In genomic region chr15:102512471-102512870, GRCm38 (mm10) we compare ENCODE assay signal across 18 mouse cellular contexts. TPM values are rescaled to one million over a fixed set of nuclear protein-coding genes. Genes with fewer than 3 reads are reported as not detected.
A peak's percentile ranks its signal among the peaks of the same experiment; 100 is the strongest.
DNase-seq lines count a peak whose midpoint lies in the region; ATAC-seq and TF ChIP-seq lines count a peak whose summit lies in the region.
"Had no signal": no experiment of that assay in that cellular context is flagged by ENCODE, and none has a peak within 500 bp of the region (broad histone marks: within the 10 kb centered on the region; RNA-seq: fewer than 3 reads in every experiment).

No protein-coding gene starts in this region.

- no peak overlapping the region for H3K4me3 ChIP-seq in kidney, embryonic 15.5 days (replicated peaks)
- H3K4me3 ChIP-seq in kidney, adult 2 months (ENCODE audit: insufficient read depth, low read depth, low read length), result no peak overlapping the region
- no peak overlapping the region for H3K4me3 ChIP-seq in hindbrain, embryonic 11.5 days (ENCODE audit: low read depth, low read length)
- H3K4me3 ChIP-seq in midbrain, embryonic 10.5 days, result peak overlapping the region; percentile 75
- no peak overlapping the region for H3K4me3 ChIP-seq in neural tube, embryonic 15.5 days (replicated peaks)
- H3K4me3 ChIP-seq: megakaryocyte, embryonic 14.5 days had no signal

- H3K4me2 ChIP-seq in kidney, embryonic 15.5 days, result no peak overlapping the region
- peak overlapping the region; percentile 66; the same call in 1 of the 2 replicates for H3K4me2 ChIP-seq in hindbrain, embryonic 11.5 days (replicated peaks; ENCODE audit: low read depth, low read length)
- H3K4me2 ChIP-seq in neural tube, embryonic 15.5 days, result peak overlapping the region; percentile 87
- H3K4me2 ChIP-seq: lung, embryonic 14.5 days had no signal

- no peaks in the 10 kb centered on the region for H3K9me3 ChIP-seq in kidney, embryonic 15.5 days (replicated peaks)
- no peaks in the 10 kb centered on the region for H3K9me3 ChIP-seq in hindbrain, embryonic 11.5 days (ENCODE audit: control insufficient read depth, low read length)
- H3K9me3 ChIP-seq in midbrain, embryonic 10.5 days (replicated peaks), result no peaks in the 10 kb centered on the region
- no peaks in the 10 kb centered on the region for H3K9me3 ChIP-seq in neural tube, embryonic 15.5 days (replicated peaks)
- H3K9me3 ChIP-seq: megakaryocyte, embryonic 14.5 days had no signal

- no peak overlapping the region for H3K9ac ChIP-seq in kidney, embryonic 15.5 days
- H3K9ac ChIP-seq in hindbrain, embryonic 11.5 days (ENCODE audit: low read depth, low read length), result no peak overlapping the region
- peak overlapping the region; percentile 12; the same call in 1 of the 2 replicates for H3K9ac ChIP-seq in neural tube, embryonic 15.5 days (replicated peaks)
- H3K9ac ChIP-seq: lung, embryonic 14.5 days had no signal

- no peak for ATAC-seq in kidney, embryonic 15.5 days (replicated peaks; ENCODE audit: low FRiP score)
- no peak for ATAC-seq in hindbrain, embryonic 11.5 days (ENCODE audit: low FRiP score)
- no peak for ATAC-seq in neural tube, embryonic 15.5 days (ENCODE audit: low FRiP score)
- no peak for ATAC-seq in megakaryocyte progenitor cell, adult 5-6 weeks (replicated peaks; ENCODE audit: poor library complexity)

- peak overlapping the region; percentile 88; the same call in 1 of the 2 replicates for H3K27ac ChIP-seq in kidney, embryonic 15.5 days
- no peak overlapping the region for H3K27ac ChIP-seq in kidney, adult 2 months (ENCODE audit: insufficient read depth, low read depth, low read length)
- peak overlapping the region; percentile 94 for H3K27ac ChIP-seq in hindbrain, embryonic 11.5 days (ENCODE audit: low read depth, low read length)
- peak overlapping the region; percentile 85 for H3K27ac ChIP-seq in midbrain, embryonic 10.5 days (replicated peaks)
- peak overlapping the region; percentile 92 for H3K27ac ChIP-seq in neural tube, embryonic 15.5 days (replicated peaks)
- H3K27ac ChIP-seq: stomach, postnatal 0 days had no signal

- no peak for TF ChIP-seq CTCF in kidney, adult 2 months (conservative IDR thresholded peaks at IDR 0.05; ENCODE audit: insufficient read depth, insufficient read length, low read depth, low read length)

- no peak for TF ChIP-seq POLR2A in kidney, adult 2 months (IDR thresholded peaks at IDR 0.05; ENCODE audit: low read depth, low read length)

- DNase-seq in kidney, adult 2 months, result no peak
- no peak for DNase-seq in hindbrain, embryonic 11.5 days (ENCODE audit: low spot score)
- no peak for DNase-seq in midbrain, embryonic 10.5 days (ENCODE audit: low spot score)
- DNase-seq in spleen, postnatal 14 days (ENCODE audit: low spot score in 2 of 2), result no peak
- DNase-seq: cerebellum, adult 9-10 months; heart, postnatal 14 days; kidney, adult 9 months; lung, embryonic 14.5 days; thymus, postnatal 36 days had no signal

- H3K36me3 ChIP-seq in kidney, embryonic 15.5 days, result 0 out of 2 replicates have a peak, but pooled peaks cover 3% of the 10 kb centered on the region
- H3K36me3 ChIP-seq in kidney, adult 2 months (ENCODE audit: control insufficient read depth, insufficient read depth, low read length), result no peaks in the 10 kb centered on the region
- H3K36me3 ChIP-seq in hindbrain, embryonic 11.5 days (ENCODE audit: control insufficient read depth, insufficient read depth, low read length), result no peaks in the 10 kb centered on the region
- peaks cover 9% of the 10 kb centered on the region for H3K36me3 ChIP-seq in midbrain, embryonic 10.5 days
- H3K36me3 ChIP-seq in neural tube, embryonic 15.5 days, result peaks cover 11% of the 10 kb centered on the region; the same call in 1 of the 2 replicates

- H3K27me3 ChIP-seq in kidney, embryonic 15.5 days, result no peaks in the 10 kb centered on the region
- no peaks in the 10 kb centered on the region for H3K27me3 ChIP-seq in kidney, adult 2 months (replicated peaks; ENCODE audit: control insufficient read depth, insufficient read depth, low read length)
- no peaks in the 10 kb centered on the region for H3K27me3 ChIP-seq in hindbrain, embryonic 11.5 days (ENCODE audit: control insufficient read depth, insufficient read depth, low read length)
- no peaks in the 10 kb centered on the region for H3K27me3 ChIP-seq in midbrain, embryonic 10.5 days (ENCODE audit: low read depth, poor library complexity, severe bottlenecking)
- H3K27me3 ChIP-seq in neural tube, embryonic 15.5 days (replicated peaks), result no peaks in the 10 kb centered on the region

- H3K4me1 ChIP-seq in kidney, embryonic 15.5 days, result peaks cover 59% of the 10 kb centered on the region
- H3K4me1 ChIP-seq in kidney, adult 2 months (ENCODE audit: control insufficient read depth, insufficient read depth, low read length), result peaks cover 3% of the 10 kb centered on the region; the same call in 1 of the 2 replicates
- peaks cover 12% of the 10 kb centered on the region for H3K4me1 ChIP-seq in hindbrain, embryonic 11.5 days (replicated peaks; ENCODE audit: control insufficient read depth, insufficient read depth, low read length)
- H3K4me1 ChIP-seq in midbrain, embryonic 10.5 days, result peaks cover 74% of the 10 kb centered on the region
- H3K4me1 ChIP-seq in neural tube, embryonic 15.5 days, result peaks cover 75% of the 10 kb centered on the region

RNA-seq across cellular contexts. Expression of gene Map3k12, which starts 4.4 kb away (rescaled TPM):
- 15.3 and 19.7 TPM in 2 replicates for polyA plus RNA-seq in kidney, embryonic 15.5 days (2015; fragmentation: Nextera tagmentation; extraction: Ambion mirVana)
- 7.7 and 9.0 TPM in 2 replicates for polyA plus RNA-seq in kidney, adult 2 months (2012; rRNA removed)
- 21.2 and 23.8 TPM in 2 replicates for polyA plus RNA-seq in hindbrain, embryonic 11.5 days (2014; fragmentation: Nextera tagmentation; extraction: Ambion mirVana)
- polyA plus RNA-seq in midbrain, embryonic 10.5 days (2016; fragmentation: Nextera tagmentation; extraction: Ambion mirVana), result 23.4 and 31.8 TPM in 2 replicates
- polyA plus RNA-seq in neural tube, embryonic 15.5 days (2015; fragmentation: Nextera tagmentation; extraction: Ambion mirVana), result 49.1 and 57.4 TPM in 2 replicates
- 1.2 TPM in 1 of 2 replicates, not detected in the other for total RNA-seq in megakaryocyte progenitor cell, adult 5-6 weeks (2015)
- total RNA-seq in megakaryocyte progenitor cell, adult 5-6 weeks (2017), result 0.12 and 0.24 TPM in 2 replicates

RNA-seq across cellular contexts. Expression of gene Tarbp2, which starts 5.5 kb away (rescaled TPM):
- polyA plus RNA-seq in kidney, embryonic 15.5 days (2015; fragmentation: Nextera tagmentation; extraction: Ambion mirVana), result 89.9 and 92.0 TPM in 2 replicates
- polyA plus RNA-seq in kidney, adult 2 months (2012; rRNA removed), result 54.9 and 62.1 TPM in 2 replicates
- polyA plus RNA-seq in hindbrain, embryonic 11.5 days (2014; fragmentation: Nextera tagmentation; extraction: Ambion mirVana), result 85.2 and 86.3 TPM in 2 replicates
- 133 and 143 TPM in 2 replicates for polyA plus RNA-seq in midbrain, embryonic 10.5 days (2016; fragmentation: Nextera tagmentation; extraction: Ambion mirVana)
- 93.7 and 98.4 TPM in 2 replicates for polyA plus RNA-seq in neural tube, embryonic 15.5 days (2015; fragmentation: Nextera tagmentation; extraction: Ambion mirVana)
- 13.1 and 17.4 TPM in 2 replicates for total RNA-seq in megakaryocyte progenitor cell, adult 5-6 weeks (2015)
- total RNA-seq in megakaryocyte progenitor cell, adult 5-6 weeks (2017), result 22.6 and 26.7 TPM in 2 replicates

RNA-seq across cellular contexts. Expression of gene Gm10337, which starts 8.9 kb away (rescaled TPM):
- polyA plus RNA-seq in kidney, embryonic 15.5 days (2015; fragmentation: Nextera tagmentation; extraction: Ambion mirVana), result 2.8 and 5.5 TPM in 2 replicates
- not detected in 2 replicates for polyA plus RNA-seq in kidney, adult 2 months (2012; rRNA removed)
- 5.1 and 8.8 TPM in 2 replicates for polyA plus RNA-seq in hindbrain, embryonic 11.5 days (2014; fragmentation: Nextera tagmentation; extraction: Ambion mirVana)
- 3.5 TPM in 1 of 2 replicates, not detected in the other for polyA plus RNA-seq in midbrain, embryonic 10.5 days (2016; fragmentation: Nextera tagmentation; extraction: Ambion mirVana)
- polyA plus RNA-seq in neural tube, embryonic 15.5 days (2015; fragmentation: Nextera tagmentation; extraction: Ambion mirVana), result 6.2 and 6.4 TPM in 2 replicates
- total RNA-seq in megakaryocyte progenitor cell, adult 5-6 weeks (2015), result not detected in 2 replicates
- not detected in 2 replicates for total RNA-seq in megakaryocyte progenitor cell, adult 5-6 weeks (2017)
- total RNA-seq: adrenal gland, adult 18-20 months; heart, postnatal 14 days; layer of hippocampus, postnatal 25 days had no signal
- polyA plus RNA-seq: brain, embryonic 14.5 days; limb, embryonic 14.5 days; lung, embryonic 14.5 days; stomach, postnatal 0 days had no signal

RNA-seq across cellular contexts. Expression of gene Npff, which starts 12.3 kb away (rescaled TPM):
- 2.4 and 3.4 TPM in 2 replicates for polyA plus RNA-seq in kidney, embryonic 15.5 days (2015; fragmentation: Nextera tagmentation; extraction: Ambion mirVana)
- polyA plus RNA-seq in kidney, adult 2 months (2012; rRNA removed), result 3.4 and 5.6 TPM in 2 replicates
- 2.6 and 2.7 TPM in 2 replicates for polyA plus RNA-seq in hindbrain, embryonic 11.5 days (2014; fragmentation: Nextera tagmentation; extraction: Ambion mirVana)
- polyA plus RNA-seq in midbrain, embryonic 10.5 days (2016; fragmentation: Nextera tagmentation; extraction: Ambion mirVana), result 2.0 and 2.9 TPM in 2 replicates
- 13.9 and 14.0 TPM in 2 replicates for polyA plus RNA-seq in neural tube, embryonic 15.5 days (2015; fragmentation: Nextera tagmentation; extraction: Ambion mirVana)
- total RNA-seq in megakaryocyte progenitor cell, adult 5-6 weeks (2015), result 7.2 and 8.9 TPM in 2 replicates
- 1.2 TPM in 1 of 2 replicates, not detected in the other for total RNA-seq in megakaryocyte progenitor cell, adult 5-6 weeks (2017)

RNA-seq across cellular contexts. Expression of gene Pcbp2, which starts 42.1 kb away (rescaled TPM):
- polyA plus RNA-seq in kidney, embryonic 15.5 days (2015; fragmentation: Nextera tagmentation; extraction: Ambion mirVana), result 210 and 217 TPM in 2 replicates
- 572 and 616 TPM in 2 replicates for polyA plus RNA-seq in kidney, adult 2 months (2012; rRNA removed)
- polyA plus RNA-seq in hindbrain, embryonic 11.5 days (2014; fragmentation: Nextera tagmentation; extraction: Ambion mirVana), result 238 and 273 TPM in 2 replicates
- 194 and 201 TPM in 2 replicates for polyA plus RNA-seq in midbrain, embryonic 10.5 days (2016; fragmentation: Nextera tagmentation; extraction: Ambion mirVana)
- polyA plus RNA-seq in neural tube, embryonic 15.5 days (2015; fragmentation: Nextera tagmentation; extraction: Ambion mirVana), result 117 and 143 TPM in 2 replicates
- total RNA-seq in megakaryocyte progenitor cell, adult 5-6 weeks (2015), result 946 and 973 TPM in 2 replicates
- 175 and 191 TPM in 2 replicates for total RNA-seq in megakaryocyte progenitor cell, adult 5-6 weeks (2017)
